Mouse (Mus musculus) midbrain, embryonic 15.5 days (tissue): ENCODE measurements around the gene Hoxa1. TPM values are rescaled to one million over a fixed set of nuclear protein-coding genes. Genes with fewer than 3 reads are reported as not detected.

Source experiments
- ATAC-seq: fragments of 200-750 bp; cut with Nextera tagmentation; replicated peaks from 2 replicates; pipeline ENCODE4 v1.8.0; 2017; ENCODE audit warnings: moderate TSS enrichment
- H3K27ac ChIP-seq: fragments of 300-500 bp; sonication (generic); 2 replicates; pipeline ENCODE4 v1.5.1; 2015; ENCODE audit warnings: mild to moderate bottlenecking, inconsistent platforms
- H3K27me3 ChIP-seq: fragments of 300-500 bp; sonication (generic); replicated peaks from 2 replicates; pipeline ENCODE4 v1.6.1; 2015; ENCODE audit warnings: inconsistent platforms
- H3K36me3 ChIP-seq: fragments of 300-500 bp; sonication (generic); replicated peaks from 2 replicates; pipeline ENCODE4 v1.6.1; 2015; ENCODE audit warnings: inconsistent platforms
- H3K4me1 ChIP-seq: fragments of 300-500 bp; sonication (generic); 2 replicates; pipeline ENCODE4 v1.6.1; 2015; ENCODE audit warnings: inconsistent platforms
- H3K4me2 ChIP-seq: fragments of 300-500 bp; sonication (generic); 2 replicates; pipeline ENCODE4 v1.6.1; 2015; ENCODE audit warnings: inconsistent platforms, mild to moderate bottlenecking, moderate library complexity
- H3K4me3 ChIP-seq: fragments of 300-500 bp; sonication (generic); 2 replicates; pipeline ENCODE4 v1.5.1; 2015; ENCODE audit warnings: mild to moderate bottlenecking, inconsistent platforms
- H3K9ac ChIP-seq: fragments of 300-500 bp; sonication (generic); 2 replicates; pipeline ENCODE4 v1.6.1; 2015; ENCODE audit warnings: mild to moderate bottlenecking, inconsistent platforms
- H3K9me3 ChIP-seq: fragments of 300-500 bp; sonication (generic); 2 replicates; pipeline ENCODE4 v1.6.1; 2016; ENCODE audit warnings: inconsistent platforms
- WGBS: fragments of 180-500 bp; shearing (Covaris S2); methylation state at CpG from one replicate; pipeline ENCODE4 v1.1.7; 2015; ENCODE audit warnings: mixed read lengths; 5-methylcytosine and 5-hydroxymethylcytosine counted together
- polyA plus RNA-seq: library from polyadenylated mRNA; unstranded; fragments of >200 nt; fragmentation: Nextera tagmentation; extraction: Ambion mirVana; gene quantifications from 2 replicates; pipeline ENCODE4 v1.2.1, GENCODE M21; 2015

Gene Hoxa1
- polyA plus RNA-seq, 1 experiment from 2014 or later: 0.14 TPM

GRCm38 (mm10) chr6:52175864-52176263 lies 17.7 kb upstream of the Hoxa1 start:
- peaks cover 92% of the 10 kb centered on the region for H3K27me3 ChIP-seq
- no peak overlapping the region for H3K4me3 ChIP-seq

GRCm38 (mm10) chr6:52174968-52175751 lies 17.0 kb upstream of the Hoxa1 start:
- no peak for ATAC-seq
- no peaks in the 10 kb centered on the region for H3K9me3 ChIP-seq
- H3K9ac ChIP-seq: no peak overlapping the region
- peaks cover 92% of the 10 kb centered on the region for H3K27me3 ChIP-seq
- H3K4me2 ChIP-seq: no peak overlapping the region
- no peaks in the 10 kb centered on the region for H3K36me3 ChIP-seq
- no peak overlapping the region for H3K27ac ChIP-seq
- peaks cover 6% of the 10 kb centered on the region for H3K4me1 ChIP-seq
- WGBS: under 1% methylated on average over 40 of the region's 41 CpGs
- no peak overlapping the region for H3K4me3 ChIP-seq

More at GRCm38 (mm10) chr6:52175864-52176263, 17.7 kb upstream of the Hoxa1 start:
- no peak overlapping the region for H3K4me2 ChIP-seq
- H3K36me3 ChIP-seq: no peaks in the 10 kb centered on the region
- ATAC-seq: no peak
- H3K9ac ChIP-seq: no peak overlapping the region
- 0% methylated on average over 10 of the region's 35 CpGs for WGBS
- no peak overlapping the region for H3K27ac ChIP-seq
- no peaks in the 10 kb centered on the region for H3K9me3 ChIP-seq
- H3K4me1 ChIP-seq: peaks cover 6% of the 10 kb centered on the region

GRCm38 (mm10) chr6:52173648-52174047 lies 15.5 kb upstream of the Hoxa1 start:
- no peak for ATAC-seq
- WGBS: 5% methylated on average over 4 of the region's 4 CpGs
- Histone ChIP-seq H3K4me2 (no peak overlapping the region), H3K4me3 (no peak overlapping the region), H3K36me3 (no peaks in the 10 kb centered on the region), H3K4me1 (peaks cover 6% of the 10 kb centered on the region), H3K27me3 (peaks cover 87% of the 10 kb centered on the region), H3K9ac (no peak overlapping the region), H3K9me3 (no peaks in the 10 kb centered on the region), H3K27ac (no peak overlapping the region)

- peaks cover 87% of the 10 kb centered on the region for H3K27me3 ChIP-seq
Measured at GRCm38 (mm10) chr6:52172501-52172900, 14.4 kb upstream of the Hoxa1 start.

GRCm38 (mm10) chr6:52171938-52172337 lies 13.8 kb upstream of the Hoxa1 start:
- H3K4me1 ChIP-seq: peaks cover 6% of the 10 kb centered on the region
- no peak overlapping the region for H3K27ac ChIP-seq
- no peak overlapping the region for H3K9ac ChIP-seq
- peaks cover 87% of the 10 kb centered on the region for H3K27me3 ChIP-seq
- H3K36me3 ChIP-seq: no peaks in the 10 kb centered on the region
- no peak overlapping the region for H3K4me2 ChIP-seq
- 2% methylated on average over 7 of the region's 7 CpGs for WGBS
- no peaks in the 10 kb centered on the region for H3K9me3 ChIP-seq
- no peak for ATAC-seq
- no peak overlapping the region for H3K4me3 ChIP-seq

More at GRCm38 (mm10) chr6:52172501-52172900, 14.4 kb upstream of the Hoxa1 start:
- no peak overlapping the region for H3K9ac ChIP-seq
- no peaks in the 10 kb centered on the region for H3K36me3 ChIP-seq
- under 1% methylated on average over 34 of the region's 35 CpGs for WGBS
- H3K4me2 ChIP-seq: peak overlapping the region; percentile 29; the same call in 1 of the 2 replicates
- no peak for ATAC-seq
- no peak overlapping the region for H3K27ac ChIP-seq
- no peaks in the 10 kb centered on the region for H3K9me3 ChIP-seq
- H3K4me1 ChIP-seq: peaks cover 6% of the 10 kb centered on the region
- no peak overlapping the region for H3K4me3 ChIP-seq

- no peak for ATAC-seq
- 3% methylated on average over 4 of the region's 4 CpGs for WGBS
- H3K4me1 ChIP-seq: peaks cover 6% of the 10 kb centered on the region
- no peak overlapping the region for H3K4me2 ChIP-seq
- H3K9me3 ChIP-seq: no peaks in the 10 kb centered on the region
- H3K27me3 ChIP-seq: peaks cover 87% of the 10 kb centered on the region
- no peak overlapping the region for H3K27ac ChIP-seq
- no peak overlapping the region for H3K4me3 ChIP-seq
- H3K36me3 ChIP-seq: no peaks in the 10 kb centered on the region
- H3K9ac ChIP-seq: no peak overlapping the region
Measured at GRCm38 (mm10) chr6:52171331-52171730, 13.2 kb upstream of the Hoxa1 start.

- Histone ChIP-seq H3K36me3 (no peaks in the 10 kb centered on the region), H3K9ac (no peak overlapping the region), H3K27me3 (peaks cover 88% of the 10 kb centered on the region), H3K4me3 (no peak overlapping the region), H3K4me2 (no peak overlapping the region), H3K4me1 (peaks cover 6% of the 10 kb centered on the region), H3K9me3 (no peaks in the 10 kb centered on the region), H3K27ac (no peak overlapping the region)
- ATAC-seq: no peak
- 5% methylated on average over 5 of the region's 5 CpGs for WGBS
Measured at GRCm38 (mm10) chr6:52170898-52171223, 12.7 kb upstream of the Hoxa1 start.

GRCm38 (mm10) chr6:52170166-52170897 lies 12.2 kb upstream of the Hoxa1 start:
- Histone ChIP-seq H3K27ac (no peak overlapping the region), H3K4me1 (peaks cover 6% of the 10 kb centered on the region), H3K4me3 (no peak overlapping the region), H3K4me2 (no peak overlapping the region), H3K9ac (no peak overlapping the region), H3K27me3 (peaks cover 91% of the 10 kb centered on the region), H3K9me3 (no peaks in the 10 kb centered on the region), H3K36me3 (no peaks in the 10 kb centered on the region)
- WGBS: 1% methylated on average over 40 of the region's 40 CpGs
- no peak for ATAC-seq

GRCm38 (mm10) chr6:52169499-52170165 lies 11.5 kb upstream of the Hoxa1 start:
- H3K27ac ChIP-seq: no peak overlapping the region
- H3K4me1 ChIP-seq: peaks cover 6% of the 10 kb centered on the region
- H3K4me3 ChIP-seq: no peak overlapping the region
- H3K9me3 ChIP-seq: no peaks in the 10 kb centered on the region
- H3K4me2 ChIP-seq: no peak overlapping the region
- no peak overlapping the region for H3K9ac ChIP-seq
- WGBS: 4% methylated on average over 16 of the region's 16 CpGs
- peaks cover 89% of the 10 kb centered on the region for H3K27me3 ChIP-seq
- no peak for ATAC-seq
- H3K36me3 ChIP-seq: no peaks in the 10 kb centered on the region

GRCm38 (mm10) chr6:52168191-52169055 lies 10.3 kb upstream of the Hoxa1 start:
- WGBS: under 1% methylated on average over 42 of the region's 42 CpGs
- no peaks in the 10 kb centered on the region for H3K9me3 ChIP-seq
- H3K9ac ChIP-seq: no peak overlapping the region
- no peak for ATAC-seq
- H3K27me3 ChIP-seq: peaks cover 91% of the 10 kb centered on the region
- H3K27ac ChIP-seq: no peak overlapping the region
- H3K36me3 ChIP-seq: no peaks in the 10 kb centered on the region
- H3K4me3 ChIP-seq: no peak overlapping the region
- H3K4me2 ChIP-seq: no peak overlapping the region
- H3K4me1 ChIP-seq: peaks cover 6% of the 10 kb centered on the region

GRCm38 (mm10) chr6:52167736-52168161 lies 9.6 kb upstream of the Hoxa1 start:
- no peak overlapping the region for H3K27ac ChIP-seq

More at GRCm38 (mm10) chr6:52167736-52168161, 9.6 kb upstream of the Hoxa1 start:
- peaks cover 5% of the 10 kb centered on the region for H3K4me1 ChIP-seq
- H3K4me2 ChIP-seq: no peak overlapping the region
- 2% methylated on average over 14 of the region's 14 CpGs for WGBS
- no peak overlapping the region for H3K9ac ChIP-seq
- H3K36me3 ChIP-seq: no peaks in the 10 kb centered on the region
- no peak for ATAC-seq
- H3K9me3 ChIP-seq: no peaks in the 10 kb centered on the region
- peaks cover 91% of the 10 kb centered on the region for H3K27me3 ChIP-seq
- no peak overlapping the region for H3K4me3 ChIP-seq
